Mouse (Mus musculus) hindbrain, embryonic 11.5 days (tissue): ENCODE results near the gene Cacnb4. TPM values are rescaled to one million over a fixed set of nuclear protein-coding genes. Genes with fewer than 3 reads are reported as not detected.

Source experiments
- ATAC-seq: fragments of 200-750 bp; cut with Nextera tagmentation; 2 replicates; pipeline ENCODE4 v1.8.0; 2017; ENCODE audit warnings: mild to moderate bottlenecking, moderate TSS enrichment, moderate library complexity; ENCODE audit not compliant: low FRiP score
- DNase-seq: peaks from one replicate; pipeline ENCODE4 v3.0.0-alpha.2; 2015; ENCODE audit warnings: low spot score
- H3K27ac ChIP-seq: fragments of 300-500 bp; sonication (generic); 2 replicates; pipeline ENCODE4 v1.5.1; 2014; ENCODE audit warnings: mild to moderate bottlenecking, low read depth, low read length
- H3K27me3 ChIP-seq: fragments of 300-500 bp; sonication (generic); 2 replicates; pipeline ENCODE4 v1.6.1; 2014; ENCODE audit warnings: mild to moderate bottlenecking, low read length, moderate library complexity, mixed read lengths; ENCODE audit not compliant: control insufficient read depth, insufficient read depth
- H3K36me3 ChIP-seq: fragments of 300-500 bp; sonication (generic); 2 replicates; pipeline ENCODE4 v1.6.1; 2014; ENCODE audit warnings: mild to moderate bottlenecking, low read length, moderate library complexity, mixed read lengths; ENCODE audit not compliant: control insufficient read depth, insufficient read depth
- H3K4me1 ChIP-seq: fragments of 300-500 bp; sonication (generic); replicated peaks from 2 replicates; pipeline ENCODE4 v1.6.1; 2014; ENCODE audit warnings: low read length, mixed read lengths; ENCODE audit not compliant: control insufficient read depth, insufficient read depth
- H3K4me2 ChIP-seq: fragments of 300-500 bp; sonication (generic); replicated peaks from 2 replicates; pipeline ENCODE4 v1.6.1; 2014; ENCODE audit warnings: mild to moderate bottlenecking, low read depth, low read length
- H3K4me3 ChIP-seq: fragments of 300-500 bp; sonication (generic); 2 replicates; pipeline ENCODE4 v1.5.1; 2014; ENCODE audit warnings: low read depth, low read length
- H3K9ac ChIP-seq: fragments of 300-500 bp; sonication (generic); 2 replicates; pipeline ENCODE4 v1.6.1; 2014; ENCODE audit warnings: low read depth, low read length
- H3K9me3 ChIP-seq: fragments of 300-500 bp; sonication (generic); 2 replicates; pipeline ENCODE4 v1.6.1; 2016; ENCODE audit warnings: low read length; ENCODE audit not compliant: control insufficient read depth
- WGBS: fragments of 180-500 bp; shearing (Covaris S2); extraction: QIAGEN DNeasy Blood & Tissue Kit; methylation state at CpG from one replicate; pipeline ENCODE4 v1.1.7; 2014; 5-methylcytosine and 5-hydroxymethylcytosine counted together
- polyA plus RNA-seq: library from polyadenylated mRNA; unstranded; fragments of >200 nt; fragmentation: Nextera tagmentation; extraction: Ambion mirVana; gene quantifications from 2 replicates; pipeline ENCODE4 v1.2.1, GENCODE M21; 2014

Cacnb4 gene
- polyA plus RNA-seq, 1 experiment from 2014 or later = 4.9 TPM

GRCm38 (mm10) chr2:52509779-52510500 lies 166.7 kb downstream of the Cacnb4 start:
- H3K4me3 ChIP-seq = no peak overlapping the region
- H3K36me3 ChIP-seq = no peaks in the 10 kb centered on the region
- H3K9me3 ChIP-seq = no peaks in the 10 kb centered on the region
- peak; percentile 28; the same call in 1 of the 2 replicates for ATAC-seq
- no peak for DNase-seq
- no peak overlapping the region for H3K27ac ChIP-seq
- H3K27me3 ChIP-seq = no peaks in the 10 kb centered on the region
- H3K4me2 ChIP-seq = no peak overlapping the region
- no peak overlapping the region for H3K9ac ChIP-seq
- WGBS = 72% methylated on average over 19 of the region's 19 CpGs
- H3K4me1 ChIP-seq = no peaks in the 10 kb centered on the region

GRCm38 (mm10) chr2:52505164-52505563 lies 171.5 kb downstream of the Cacnb4 start:
- no peak for ATAC-seq
- Histone ChIP-seq H3K9ac (no peak overlapping the region), H3K36me3 (no peaks in the 10 kb centered on the region), H3K9me3 (no peaks in the 10 kb centered on the region), H3K4me2 (no peak overlapping the region), H3K27me3 (no peaks in the 10 kb centered on the region), H3K27ac (no peak overlapping the region), H3K4me1 (no peaks in the 10 kb centered on the region), H3K4me3 (no peak overlapping the region)
- 70% methylated on average over 2 of the region's 2 CpGs for WGBS
- DNase-seq = no peak

- WGBS = 86% methylated on average over 3 of the region's 3 CpGs
- H3K36me3 ChIP-seq = no peaks in the 10 kb centered on the region
Observed at GRCm38 (mm10) chr2:52504762-52505161, 171.9 kb downstream of the Cacnb4 start.

GRCm38 (mm10) chr2:52499849-52500262 lies 176.8 kb downstream of the Cacnb4 start:
- Histone ChIP-seq H3K4me1 (no peaks in the 10 kb centered on the region), H3K4me3 (no peak overlapping the region), H3K27me3 (no peaks in the 10 kb centered on the region), H3K4me2 (no peak overlapping the region), H3K27ac (no peak overlapping the region), H3K36me3 (no peaks in the 10 kb centered on the region), H3K9ac (no peak overlapping the region), H3K9me3 (no peaks in the 10 kb centered on the region)
- no peak for DNase-seq
- ATAC-seq = no peak
- WGBS = 81% methylated on average over 6 of the region's 6 CpGs

More at GRCm38 (mm10) chr2:52504762-52505161, 171.9 kb downstream of the Cacnb4 start:
- DNase-seq (no peak), ATAC-seq (no peak)
- Histone ChIP-seq H3K4me2 (no peak overlapping the region), H3K27me3 (no peaks in the 10 kb centered on the region), H3K4me1 (no peaks in the 10 kb centered on the region), H3K9me3 (no peaks in the 10 kb centered on the region), H3K27ac (no peak overlapping the region), H3K9ac (no peak overlapping the region), H3K4me3 (no peak overlapping the region)

- DNase-seq (no peak), ATAC-seq (no peak)
- Histone ChIP-seq H3K36me3 (no peaks in the 10 kb centered on the region), H3K4me1 (no peaks in the 10 kb centered on the region), H3K4me2 (no peak overlapping the region), H3K4me3 (no peak overlapping the region), H3K9ac (no peak overlapping the region), H3K9me3 (no peaks in the 10 kb centered on the region), H3K27ac (no peak overlapping the region), H3K27me3 (no peaks in the 10 kb centered on the region)
- WGBS = 78% methylated on average over 12 of the region's 12 CpGs
Observed at GRCm38 (mm10) chr2:52499101-52499537, 177.5 kb downstream of the Cacnb4 start.

GRCm38 (mm10) chr2:52495097-52495694 lies 181.4 kb downstream of the Cacnb4 start:
- no peak overlapping the region for H3K4me3 ChIP-seq
- no peak overlapping the region for H3K9ac ChIP-seq
- no peak for DNase-seq
- H3K36me3 ChIP-seq = no peaks in the 10 kb centered on the region
- ATAC-seq = no peak
- no peak overlapping the region for H3K4me2 ChIP-seq
- H3K27ac ChIP-seq = no peak overlapping the region
- WGBS = 92% methylated on average over 11 of the region's 11 CpGs
- no peaks in the 10 kb centered on the region for H3K9me3 ChIP-seq
- no peaks in the 10 kb centered on the region for H3K4me1 ChIP-seq
- no peaks in the 10 kb centered on the region for H3K27me3 ChIP-seq

- no peak for DNase-seq
- Histone ChIP-seq H3K36me3 (no peaks in the 10 kb centered on the region), H3K27ac (no peak overlapping the region), H3K9ac (no peak overlapping the region), H3K4me2 (no peak overlapping the region), H3K4me3 (no peak overlapping the region), H3K9me3 (no peaks in the 10 kb centered on the region), H3K4me1 (no peaks in the 10 kb centered on the region), H3K27me3 (no peaks in the 10 kb centered on the region)
- WGBS = 81% methylated on average over 8 of the region's 8 CpGs
- no peak for ATAC-seq
Observed at GRCm38 (mm10) chr2:52494274-52494673, 182.4 kb downstream of the Cacnb4 start.

- H3K27ac ChIP-seq = no peak overlapping the region
- no peaks in the 10 kb centered on the region for H3K9me3 ChIP-seq
- no peak overlapping the region for H3K4me3 ChIP-seq
- ATAC-seq = no peak
- H3K9ac ChIP-seq = no peak overlapping the region
- H3K27me3 ChIP-seq = no peaks in the 10 kb centered on the region
- 71% methylated on average over 13 of the region's 13 CpGs for WGBS
- no peaks in the 10 kb centered on the region for H3K36me3 ChIP-seq
- no peak for DNase-seq
- no peak overlapping the region for H3K4me2 ChIP-seq
- H3K4me1 ChIP-seq = no peaks in the 10 kb centered on the region
Observed at GRCm38 (mm10) chr2:52492867-52493266, 183.8 kb downstream of the Cacnb4 start.

- H3K27ac ChIP-seq = no peak overlapping the region
- no peaks in the 10 kb centered on the region for H3K27me3 ChIP-seq
- no peaks in the 10 kb centered on the region for H3K4me1 ChIP-seq
- H3K9ac ChIP-seq = no peak overlapping the region
- no peak overlapping the region for H3K4me2 ChIP-seq
- 50% methylated on average over 1 of the region's 1 CpGs for WGBS
- H3K9me3 ChIP-seq = no peaks in the 10 kb centered on the region
- ATAC-seq (no peak), DNase-seq (no peak)
- no peaks in the 10 kb centered on the region for H3K36me3 ChIP-seq
- no peak overlapping the region for H3K4me3 ChIP-seq
Observed at GRCm38 (mm10) chr2:52489840-52490239, 186.8 kb downstream of the Cacnb4 start.
